Mouse (Mus musculus): ENCODE results near the gene Trp53tg5.

Trp53tg5 gene

DNA sequence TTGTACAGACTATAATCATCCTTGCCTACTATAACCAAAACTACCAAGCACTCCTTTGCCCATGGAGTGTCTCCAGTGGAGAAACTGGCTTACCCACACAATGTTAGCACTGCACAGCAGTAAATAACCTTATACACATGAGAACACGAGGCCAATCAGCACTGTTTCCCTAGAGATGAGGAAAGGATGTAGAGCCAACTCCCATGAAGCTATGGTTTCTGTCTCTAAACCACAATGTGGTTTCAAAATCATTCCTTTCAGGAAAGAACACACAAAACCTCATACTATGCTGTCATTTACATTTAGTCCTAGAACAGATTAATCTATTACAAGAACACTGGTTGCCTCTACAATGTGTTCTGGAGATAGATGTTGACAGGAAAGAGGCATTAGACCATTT is 22.8 kb upstream of the Trp53tg5 start:
- DNase-seq (ENCODE audit: low spot score) = no peak

GRCm38 (mm10) chr2:164494126-164494525 is 20.6 kb upstream of the Trp53tg5 start:
- no peak for DNase-seq (ENCODE audit: low spot score)

- DNase-seq (ENCODE audit: low spot score) = no peak
Measured at GRCm38 (mm10) chr2:164487812-164488211, 14.3 kb upstream of the Trp53tg5 start.

GRCm38 (mm10) chr2:164487115-164487527 is 13.6 kb upstream of the Trp53tg5 start:
- DNase-seq (ENCODE audit: low spot score) = no peak

GRCm38 (mm10) chr2:164486258-164487114 is 13.0 kb upstream of the Trp53tg5 start:
- peak; percentile 48 for DNase-seq (ENCODE audit: low spot score)

DNA sequence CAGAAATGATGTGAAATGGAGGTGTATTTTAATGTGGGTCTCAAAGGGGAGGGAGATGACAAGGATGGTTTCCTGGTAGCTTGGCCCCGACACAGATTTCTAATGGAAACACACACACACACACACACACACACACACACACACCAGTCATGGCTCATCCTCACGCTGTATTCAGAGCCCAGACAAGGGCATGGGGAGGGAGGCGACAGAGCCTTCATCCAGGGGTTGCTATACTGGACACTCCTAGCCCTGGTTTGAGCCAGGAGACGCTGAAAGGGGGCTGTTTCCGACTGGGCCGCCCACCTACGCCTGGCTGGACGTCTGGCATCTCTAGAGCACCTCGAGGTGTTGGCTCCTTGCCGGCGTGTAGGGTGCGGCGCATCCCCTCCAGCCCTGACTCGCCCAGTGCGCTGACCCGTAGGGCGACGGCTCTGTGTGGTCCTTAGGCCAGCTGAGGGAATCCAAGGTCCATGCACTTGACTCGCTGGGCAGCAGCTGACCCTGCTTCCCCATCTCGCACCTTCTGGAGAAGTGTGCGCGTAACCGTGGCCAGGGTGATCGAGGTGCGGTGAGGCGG is 12.2 kb upstream of the Trp53tg5 start, which contains the start of gene Dbndd2:
Dbndd2 (plus strand) TSS at position 426 of the 577 bp plus-strand sequence.
- DNase-seq (ENCODE audit: low spot score) = peak; percentile 47

DNA sequence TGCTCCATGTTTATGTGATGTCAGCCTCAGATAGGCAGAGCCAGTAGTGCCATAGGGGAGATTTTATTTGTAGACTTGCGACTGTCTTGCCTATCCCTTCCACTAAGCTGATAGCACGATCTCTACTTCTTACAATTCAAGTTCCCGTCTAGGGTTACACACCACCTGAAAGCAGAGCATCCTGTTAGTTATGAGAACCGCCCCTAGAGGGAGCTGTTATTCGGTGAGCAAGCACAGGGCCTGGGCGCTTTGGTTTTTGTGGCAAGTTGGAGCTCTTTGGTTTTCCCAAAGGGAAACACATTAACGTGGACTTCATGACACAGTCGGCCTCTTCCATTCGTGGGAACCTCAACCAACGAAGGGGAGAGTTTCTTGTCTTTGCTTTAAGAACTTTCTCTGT is 3.3 kb downstream of the Trp53tg5 start:
- DNase-seq (ENCODE audit: low spot score) = peak; percentile 79

- DNase-seq (ENCODE audit: low spot score) = no peak
Measured at GRCm38 (mm10) chr2:164466787-164467186, 6.7 kb downstream of the Trp53tg5 start.

GRCm38 (mm10) chr2:164465161-164465560 is 8.4 kb downstream of the Trp53tg5 start:
- no peak for DNase-seq (ENCODE audit: low spot score)

DNA sequence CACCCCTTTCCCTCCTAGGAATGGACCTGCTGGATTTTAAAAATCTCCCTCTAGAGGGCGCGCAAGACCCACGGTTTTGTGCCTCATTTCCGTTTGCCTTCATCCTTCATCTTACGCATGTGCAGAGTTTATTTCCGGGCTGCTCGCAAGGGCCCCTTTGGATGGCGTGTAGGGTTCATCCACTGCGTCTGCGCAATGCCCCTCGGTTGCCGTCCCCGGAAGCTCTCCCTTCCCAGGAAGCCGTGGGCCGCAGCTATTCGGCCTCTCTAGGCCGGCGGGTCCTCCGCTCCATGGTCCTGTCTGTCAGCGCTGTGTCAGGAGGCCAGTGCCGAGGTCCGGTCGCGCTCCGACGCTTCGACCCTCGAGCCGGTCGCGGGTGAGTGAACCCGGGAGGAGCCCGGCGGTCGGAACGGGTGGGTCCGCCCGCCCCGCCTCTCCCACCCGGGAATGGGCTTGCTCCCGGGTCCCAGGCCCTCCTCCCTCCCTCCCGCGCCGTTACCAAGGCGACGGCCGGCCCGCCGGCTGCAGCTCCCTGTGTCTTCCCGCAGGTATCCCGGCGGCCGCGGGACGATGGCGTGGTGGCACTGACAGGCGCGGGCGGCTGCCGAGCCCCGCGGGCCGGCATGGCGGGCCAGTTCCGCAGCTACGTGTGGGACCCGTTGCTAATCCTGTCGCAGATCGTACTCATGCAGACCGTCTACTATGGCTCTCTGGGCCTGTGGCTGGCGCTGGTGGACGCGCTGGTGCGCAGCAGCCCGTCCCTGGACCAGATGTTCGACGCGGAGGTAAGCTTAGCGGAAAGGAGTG is 12.6 kb downstream of the Trp53tg5 start, which contains the start of gene Gm20458:
Gm20458 (plus strand) TSS at position 223 of the 807 bp plus-strand sequence.
- DNase-seq (ENCODE audit: low spot score) = peak; percentile 98

- no peak for DNase-seq (ENCODE audit: low spot score)
Measured at GRCm38 (mm10) chr2:164458535-164458934, 15.0 kb downstream of the Trp53tg5 start.

DNA sequence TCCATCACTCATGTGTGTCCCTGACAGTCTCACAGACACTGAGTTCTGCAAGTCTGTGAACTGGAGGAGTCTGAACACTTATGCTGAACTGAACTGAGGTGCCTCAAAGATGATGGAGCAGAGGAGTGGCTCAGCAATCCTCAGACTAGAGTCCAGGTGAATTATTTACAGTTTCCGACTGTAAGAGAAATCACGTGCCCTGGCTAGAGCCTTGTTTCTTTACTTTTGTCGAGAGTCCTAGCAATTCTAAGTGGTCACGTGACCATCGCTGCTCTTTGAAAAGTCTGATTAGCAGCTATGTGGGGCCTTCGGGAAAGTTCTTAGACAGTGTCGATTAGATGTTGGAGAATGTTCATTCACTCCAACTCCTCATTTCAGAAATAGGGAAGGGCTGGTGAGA is 15.6 kb downstream of the Trp53tg5 start:
- DNase-seq (ENCODE audit: low spot score) = no peak

DNA sequence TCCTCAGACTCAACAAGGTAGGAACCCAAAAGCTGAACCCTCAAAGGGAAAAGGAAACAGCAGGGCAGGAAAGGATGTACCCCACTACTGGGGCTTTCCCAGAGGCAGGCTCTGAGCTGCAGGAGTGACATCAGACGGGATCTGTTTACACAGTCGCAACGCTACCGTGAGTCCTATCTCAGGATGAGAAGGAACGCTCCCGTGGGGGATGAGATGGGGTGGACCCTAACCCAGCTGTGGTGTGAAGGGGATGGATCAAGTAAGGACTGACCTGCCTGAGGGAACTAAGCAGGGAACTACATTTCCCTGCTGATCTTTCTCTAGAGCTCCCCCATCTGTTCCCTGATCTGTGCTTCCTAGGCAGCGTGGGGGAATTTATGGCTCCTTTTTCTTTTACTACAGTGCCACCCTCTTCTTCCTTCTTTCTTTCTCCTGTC is 16.6 kb downstream of the Trp53tg5 start, which contains the start of gene Sys1:
Sys1 (plus strand) TSS at position 101 of the 437 bp plus-strand sequence.
- DNase-seq (ENCODE audit: low spot score) = peak; percentile 59

DNA sequence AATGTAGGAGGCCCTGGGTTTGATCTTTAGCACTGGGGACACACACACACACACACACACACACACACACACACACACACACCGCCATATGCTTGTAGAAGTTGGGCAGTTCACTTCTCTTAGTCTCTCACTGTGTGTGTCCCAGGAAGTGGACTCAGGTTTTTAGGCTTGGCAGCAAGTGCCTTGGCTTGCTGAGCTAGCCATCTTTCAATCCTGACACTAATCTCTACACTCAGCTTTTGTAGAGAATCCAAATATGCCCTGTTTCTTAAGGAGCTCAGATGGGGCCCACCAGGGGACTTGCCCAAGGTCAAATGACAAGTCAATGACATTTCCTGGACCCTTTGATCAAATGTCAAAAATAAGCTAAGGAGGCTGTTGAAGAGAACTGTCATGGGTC is 17.1 kb downstream of the Trp53tg5 start:
- DNase-seq (ENCODE audit: low spot score) = peak; percentile 10

GRCm38 (mm10) chr2:164455421-164456190 is 17.9 kb downstream of the Trp53tg5 start:
- DNase-seq (ENCODE audit: low spot score) = no peak

DNA sequence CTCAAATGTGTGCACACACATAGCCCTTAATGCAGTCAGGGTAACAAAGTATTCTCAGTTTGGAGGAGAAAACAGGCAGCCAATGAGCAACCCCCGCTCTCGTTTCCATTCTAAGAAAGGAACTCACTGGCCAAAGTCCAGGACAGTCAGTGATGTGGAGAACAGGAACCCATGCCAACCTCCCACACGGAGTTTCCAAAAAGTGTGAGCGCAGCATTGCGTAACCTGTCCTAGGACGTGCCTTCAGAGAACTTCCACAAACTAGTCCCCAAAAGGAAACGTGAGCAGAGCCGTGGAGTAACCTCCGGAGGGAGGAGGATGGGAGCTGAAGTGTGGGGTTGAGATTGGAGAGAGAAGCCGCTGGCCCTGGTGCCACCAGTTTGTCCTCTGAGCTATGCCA is 18.7 kb downstream of the Trp53tg5 start:
- DNase-seq (ENCODE audit: low spot score) = no peak

DNA sequence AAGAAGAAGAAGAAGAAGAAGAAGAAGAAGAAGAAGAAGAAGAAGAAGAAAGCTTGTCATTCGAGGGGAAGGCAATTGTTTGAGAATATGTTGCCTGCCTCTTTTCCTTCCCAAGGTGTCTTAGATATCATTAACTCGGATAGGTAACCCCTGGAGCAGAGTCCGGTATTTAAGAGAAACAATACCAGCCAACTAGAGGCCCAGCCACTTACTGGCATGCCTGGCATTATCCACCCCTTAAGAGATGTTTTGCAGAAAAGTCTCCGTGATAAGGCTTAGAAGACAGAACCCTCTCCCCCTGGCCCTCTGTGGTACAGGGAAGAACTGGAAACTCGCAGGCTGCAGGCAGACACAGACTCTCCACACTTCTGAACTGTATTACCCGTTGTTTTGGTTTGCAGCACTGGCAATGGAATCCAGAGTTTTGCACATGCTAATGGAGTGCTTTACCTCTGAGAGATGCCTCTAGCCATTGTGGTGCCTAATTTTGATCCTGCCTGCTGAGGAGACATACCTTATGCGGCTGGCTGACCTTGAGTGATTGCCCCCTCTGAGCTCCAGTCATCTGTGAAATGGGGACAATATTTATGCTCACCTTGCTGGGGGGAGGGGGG is 19.5 kb downstream of the Trp53tg5 start:
- no peak for DNase-seq (ENCODE audit: low spot score)

- no peak for DNase-seq (ENCODE audit: low spot score)
Measured at GRCm38 (mm10) chr2:164453047-164453757, 20.3 kb downstream of the Trp53tg5 start.

DNA sequence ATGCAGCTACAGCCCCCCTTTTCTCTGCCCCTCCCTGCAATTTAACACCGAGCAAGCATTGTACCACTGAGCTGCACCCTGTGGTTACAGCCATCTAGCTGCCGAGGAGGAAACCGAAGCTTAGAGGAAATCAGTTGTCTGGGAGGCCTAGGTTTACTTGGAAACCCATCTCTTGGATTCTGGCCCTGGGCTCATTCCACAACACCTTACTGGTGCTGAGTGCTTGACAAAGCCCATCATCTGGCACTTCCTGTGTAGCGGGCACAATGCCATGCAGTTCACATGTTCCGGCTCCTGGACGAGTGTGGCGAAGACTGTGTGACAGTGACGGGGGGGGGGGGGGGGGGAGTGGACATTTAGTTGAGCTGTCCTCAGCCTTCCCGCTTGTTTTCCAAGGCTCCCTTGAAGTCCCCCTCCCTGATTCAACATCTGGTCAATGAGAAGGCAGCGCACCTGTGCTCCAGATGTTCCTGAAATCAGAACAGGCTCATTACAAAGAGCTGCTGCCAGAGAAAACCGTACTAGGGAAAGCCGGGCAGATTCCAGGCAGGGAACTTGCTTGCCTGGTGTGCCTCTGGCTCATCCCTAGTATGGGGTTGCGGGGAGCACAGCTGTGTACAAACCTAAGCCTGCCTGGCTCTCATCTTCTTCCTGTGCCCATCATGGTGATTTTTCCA is 21.4 kb downstream of the Trp53tg5 start:
- DNase-seq (ENCODE audit: low spot score) = peak; percentile 21
